Mouse (Mus musculus) ovary, postnatal 14 days (tissue): ENCODE results near the gene Plek.

Source experiments
- DNase-seq: peaks from one replicate; pipeline ENCODE4 v3.0.0; 2022; ENCODE audit warnings: low spot score

Gene Plek

DNA sequence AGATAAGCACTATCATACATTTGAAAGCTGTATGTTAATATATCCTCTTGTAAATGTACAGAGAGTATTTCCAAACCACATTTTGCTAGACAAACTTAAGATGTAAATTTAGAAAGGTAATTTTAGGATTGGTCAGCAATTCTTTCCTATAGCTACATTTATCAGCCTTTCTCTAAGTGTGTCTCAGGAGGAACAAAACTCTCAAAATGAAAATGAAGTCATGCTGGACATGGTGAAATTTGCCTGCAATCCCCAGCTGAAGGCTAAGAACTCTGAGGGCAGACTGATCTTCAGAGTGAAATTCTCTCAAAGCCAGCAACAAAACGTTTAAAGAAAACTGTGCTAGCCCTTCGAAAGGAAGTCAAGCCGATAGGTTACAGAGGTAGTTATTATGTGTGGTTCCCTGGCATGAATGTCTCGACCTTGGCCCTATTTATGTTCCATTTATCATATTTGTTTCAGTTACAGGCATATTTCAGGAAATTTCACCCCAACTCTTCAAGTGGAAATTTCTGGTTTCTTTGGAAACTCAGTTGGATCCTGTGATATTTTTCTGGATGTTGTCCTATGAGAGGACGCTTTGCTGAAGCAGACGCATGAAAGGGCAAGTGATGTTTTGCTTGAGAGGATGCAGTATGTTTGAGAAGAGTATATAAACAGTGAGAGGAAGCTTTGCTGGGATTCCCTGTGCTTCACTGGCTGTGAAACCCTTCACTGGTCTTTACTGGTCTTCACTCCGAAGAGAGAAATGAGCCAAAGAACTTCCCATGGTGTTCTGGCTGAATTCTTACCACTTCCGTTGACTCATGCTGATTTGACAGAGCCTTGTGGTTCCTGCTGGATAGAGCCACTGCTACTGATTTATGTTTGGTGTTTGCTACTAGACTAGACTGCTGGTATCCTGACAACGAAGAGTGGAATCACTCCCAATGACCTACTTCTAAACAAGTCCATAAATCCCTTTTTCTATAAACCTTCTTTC is 51.5 kb downstream of the Plek start:
- DNase-seq, result no peak

- DNase-seq, result no peak
These were observed 52.2 kb downstream of the Plek start for GRCm38 (mm10) chr11:16999933-17000332.

DNA sequence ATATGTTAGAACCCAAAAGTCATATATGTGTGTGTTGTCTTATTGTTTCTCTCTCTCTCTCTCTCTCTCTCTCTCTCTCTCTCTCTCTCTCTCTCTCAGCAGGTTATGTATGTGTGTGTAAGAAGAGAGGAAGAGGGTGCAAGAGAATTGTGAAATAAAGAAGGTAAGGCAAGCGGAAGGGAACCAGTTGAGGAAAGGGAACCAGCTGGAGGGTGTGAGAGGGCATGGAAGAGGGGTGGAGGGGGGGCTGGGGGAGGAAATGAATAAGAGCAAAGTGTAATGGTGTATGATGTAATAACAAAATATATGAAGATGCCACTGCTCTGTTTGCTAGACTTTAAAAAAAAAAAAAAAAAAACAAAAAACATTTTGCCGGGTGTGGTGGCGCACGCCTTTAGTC is 52.8 kb downstream of the Plek start:
- DNase-seq, result no peak

- no peak for DNase-seq
These were observed 54.7 kb downstream of the Plek start for GRCm38 (mm10) chr11:16997465-16997864.

DNA sequence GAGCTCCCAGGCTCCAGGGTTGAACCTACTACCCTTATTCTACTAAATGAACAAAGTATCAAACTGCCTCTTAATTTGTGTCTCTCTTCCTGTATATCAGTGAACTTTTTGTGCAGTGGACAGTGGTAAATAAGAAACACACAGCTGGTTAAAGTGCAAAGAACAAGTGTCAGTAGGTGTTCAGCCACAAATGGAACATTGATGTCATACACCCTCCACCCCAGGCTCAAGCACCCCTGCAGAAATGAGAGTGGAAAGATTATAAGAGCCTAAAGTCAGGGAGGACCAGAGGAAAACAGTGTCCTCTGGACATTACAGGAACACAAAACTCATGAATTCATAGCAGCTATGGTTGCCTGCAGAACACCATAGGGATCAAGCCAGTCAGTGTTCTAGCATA is 55.4 kb downstream of the Plek start:
- no peak for DNase-seq

- no peak for DNase-seq
These were observed 59.3 kb downstream of the Plek start for GRCm38 (mm10) chr11:16992880-16993279.

GRCm38 (mm10) chr11:16989885-16990284 is 62.3 kb downstream of the Plek start:
- no peak for DNase-seq

- no peak for DNase-seq
These were observed 64.3 kb downstream of the Plek start for GRCm38 (mm10) chr11:16987745-16988328.

DNA sequence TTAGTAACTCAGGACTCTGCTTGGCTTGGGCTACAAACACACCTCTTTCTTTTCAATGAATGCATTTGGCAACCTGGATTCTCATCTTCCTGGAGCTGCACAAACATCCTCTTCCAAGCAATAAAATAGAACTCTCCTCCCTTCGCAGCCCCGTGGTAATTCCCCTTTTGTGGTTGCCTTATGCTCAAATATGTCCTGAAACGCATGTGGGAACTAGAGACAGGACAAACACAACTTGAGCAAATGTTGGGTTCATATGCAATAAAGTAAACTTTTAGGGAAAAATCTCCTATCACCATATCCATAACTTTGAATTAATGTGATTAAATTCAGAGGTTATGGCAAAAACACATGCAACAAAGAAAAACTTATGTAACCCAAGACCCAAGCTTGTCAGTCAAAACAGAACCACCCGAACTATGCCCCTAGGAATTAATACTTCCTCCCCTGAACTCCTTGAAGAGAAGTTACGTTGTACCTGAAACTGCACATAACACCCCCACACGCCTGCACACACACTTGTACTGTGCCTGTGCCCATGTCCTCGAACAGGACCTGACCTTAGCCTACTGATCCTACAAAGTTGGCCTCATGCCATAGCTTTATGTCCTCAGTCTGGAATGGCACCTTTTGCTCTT is 65.5 kb downstream of the Plek start:
- no peak for DNase-seq

- DNase-seq, result no peak
These were observed 73.9 kb downstream of the Plek start for GRCm38 (mm10) chr11:16978161-16978707.

- DNase-seq, result no peak
These were observed 74.6 kb downstream of the Plek start for GRCm38 (mm10) chr11:16977611-16978010.

DNA sequence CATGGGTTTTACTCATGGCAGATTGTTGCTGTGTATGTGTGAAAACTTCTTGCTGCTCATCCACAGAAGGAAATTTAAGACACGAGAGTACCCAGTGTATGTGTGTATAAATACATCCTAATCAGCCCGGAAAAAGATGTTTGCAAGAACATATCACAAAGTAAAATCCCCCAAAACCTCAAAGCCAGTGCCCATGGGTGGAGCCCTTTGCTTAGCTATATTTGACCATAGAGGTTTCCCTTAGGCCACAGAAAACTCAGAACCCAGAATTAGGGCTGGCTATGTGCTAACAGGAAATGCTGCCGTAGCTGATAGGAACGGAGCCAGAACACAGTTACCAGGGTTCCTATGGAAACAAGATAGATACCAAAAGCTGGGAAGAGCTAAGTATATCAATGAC is 75.2 kb downstream of the Plek start:
- no peak for DNase-seq

- DNase-seq, result no peak
These were observed 79.1 kb downstream of the Plek start for GRCm38 (mm10) chr11:16973086-16973485.

DNA sequence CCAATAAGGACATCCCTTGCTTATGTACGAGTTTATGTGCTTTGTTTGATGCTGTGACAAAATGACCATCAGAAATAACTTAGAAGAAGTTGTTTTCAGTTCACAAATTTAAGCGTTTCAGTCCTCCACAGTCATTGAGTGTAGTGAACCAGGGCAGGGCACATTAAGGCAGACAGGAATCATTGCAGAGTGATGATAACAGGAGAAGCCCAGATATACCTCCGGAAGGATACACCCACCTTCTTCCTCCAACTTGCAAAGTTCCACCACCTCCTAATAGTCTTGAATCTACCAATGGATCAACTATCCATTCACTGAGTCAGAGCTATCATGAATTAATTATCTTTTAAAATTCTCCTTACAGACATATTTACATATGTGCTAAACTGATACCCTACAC is 80.2 kb downstream of the Plek start:
- no peak for DNase-seq

DNA sequence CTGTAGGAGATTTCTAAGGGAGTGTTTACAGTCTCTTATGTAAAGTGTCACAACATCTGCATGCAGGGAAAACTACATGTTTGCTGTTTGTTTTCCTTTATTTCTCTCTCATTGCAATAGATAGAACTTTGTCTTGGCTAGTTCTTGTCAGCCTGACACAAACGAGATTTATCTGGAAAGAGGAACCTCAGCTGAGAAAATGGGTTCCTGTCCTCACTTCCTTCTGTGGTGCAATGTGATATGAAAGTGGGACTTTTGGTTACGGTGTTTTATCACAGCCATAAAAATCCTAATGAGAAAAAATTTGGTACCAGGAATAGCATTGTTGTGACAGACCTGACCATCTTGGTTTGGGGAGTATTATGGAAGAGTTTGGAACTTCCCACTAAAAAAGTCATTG is 82.5 kb downstream of the Plek start:
- no peak for DNase-seq

GRCm38 (mm10) chr11:16967806-16968205 is 84.4 kb downstream of the Plek start:
- DNase-seq, result peak; percentile 4

- DNase-seq, result no peak
These were observed 93.7 kb downstream of the Plek start for GRCm38 (mm10) chr11:16958520-16958919.

DNA sequence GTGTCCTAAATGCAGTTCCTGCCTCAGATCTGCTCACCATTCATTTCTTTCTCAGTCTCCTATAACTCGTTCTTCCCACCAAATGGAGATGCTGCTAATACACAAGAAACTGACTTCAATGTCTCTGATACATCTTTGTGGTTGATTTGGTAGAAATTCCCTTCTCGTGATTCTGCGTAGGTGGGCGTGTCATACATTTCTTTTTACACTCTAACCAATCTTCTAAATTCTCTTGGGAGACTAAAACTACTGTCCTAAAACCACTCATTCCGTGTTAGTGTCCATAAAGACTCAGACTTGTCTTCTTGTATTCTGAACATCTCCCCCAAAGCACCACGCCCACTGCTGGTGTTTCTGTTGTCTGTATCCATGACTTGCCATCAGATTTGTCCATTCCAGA is 95.2 kb downstream of the Plek start:
- DNase-seq, result no peak

GRCm38 (mm10) chr11:16956115-16956862 is 95.9 kb downstream of the Plek start:
- no peak for DNase-seq

GRCm38 (mm10) chr11:16951761-16952010 is 100.5 kb downstream of the Plek start:
- DNase-seq, result no peak

DNA sequence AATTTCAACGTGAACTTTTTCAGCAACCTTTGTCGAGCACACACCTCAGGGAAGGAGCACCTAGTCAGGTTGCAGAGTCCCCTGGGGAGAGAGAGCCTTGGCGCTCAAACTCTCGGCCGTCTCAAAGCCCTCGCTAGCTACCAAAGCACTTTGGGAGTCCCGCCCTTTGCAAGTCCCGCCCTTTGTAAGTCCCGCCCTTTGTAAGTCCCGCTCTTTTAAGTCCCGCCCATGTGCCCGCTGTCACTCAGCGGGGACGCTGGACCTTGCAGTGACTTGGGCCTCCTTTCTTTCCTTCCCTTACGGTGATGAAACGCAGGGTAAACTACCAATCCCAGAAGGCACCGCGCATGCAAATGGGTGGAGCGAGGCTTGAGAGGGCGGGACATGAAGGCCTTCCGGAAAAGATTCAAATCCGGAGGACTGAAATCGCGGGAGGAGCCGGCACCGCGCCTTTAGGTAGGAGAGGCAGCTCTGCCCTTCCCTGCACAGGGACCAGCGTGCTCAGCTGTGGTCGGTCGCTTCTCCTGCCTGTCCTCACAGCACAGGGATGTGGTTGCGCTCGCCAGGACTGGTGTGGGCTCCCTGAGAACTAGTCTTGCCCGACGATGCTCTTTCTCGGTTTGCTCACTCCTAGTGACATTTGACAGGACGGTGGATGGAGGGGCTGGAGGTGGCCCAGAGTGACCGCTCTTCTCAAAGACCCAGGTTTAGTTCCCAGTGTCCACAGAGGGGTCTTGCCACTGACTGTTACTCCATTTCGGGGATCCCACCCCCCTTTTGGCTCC is 101.0 kb downstream of the Plek start, which contains the start of gene Fbxo48:
Gene Fbxo48, plus strand, starts transcription at position 400 of the 785 bp plus-strand sequence.
- DNase-seq, result peak; percentile 92
